Mouse (Mus musculus): Measurements from ENCODE around the gene Il33. TPM values are rescaled to one million over a fixed set of nuclear protein-coding genes. Genes with fewer than 3 reads are reported as not detected.

Il33 gene
- polyA plus RNA-seq, 1 experiment from 2014 or later: 1.0 TPM

GRCm38 (mm10) chr19:29895047-29895446 lies 29.9 kb upstream of the Il33 start:
- H3K4me1 ChIP-seq: no peaks in the 10 kb centered on the region
- no peak overlapping the region for H3K4me2 ChIP-seq (replicated peaks)
- H3K36me3 ChIP-seq: no peaks in the 10 kb centered on the region
- H3K27ac ChIP-seq: no peak overlapping the region
- 76% methylated on average over 7 of the region's 7 CpGs for WGBS
- no peak overlapping the region for H3K9ac ChIP-seq
- H3K9me3 ChIP-seq: peaks cover 6% of the 10 kb centered on the region; the same call in 1 of the 2 replicates
- H3K4me3 ChIP-seq: no peak overlapping the region
- ATAC-seq (ENCODE audit: low FRiP score, low read depth): no peak
- no peaks in the 10 kb centered on the region for H3K27me3 ChIP-seq (replicated peaks)

DNA sequence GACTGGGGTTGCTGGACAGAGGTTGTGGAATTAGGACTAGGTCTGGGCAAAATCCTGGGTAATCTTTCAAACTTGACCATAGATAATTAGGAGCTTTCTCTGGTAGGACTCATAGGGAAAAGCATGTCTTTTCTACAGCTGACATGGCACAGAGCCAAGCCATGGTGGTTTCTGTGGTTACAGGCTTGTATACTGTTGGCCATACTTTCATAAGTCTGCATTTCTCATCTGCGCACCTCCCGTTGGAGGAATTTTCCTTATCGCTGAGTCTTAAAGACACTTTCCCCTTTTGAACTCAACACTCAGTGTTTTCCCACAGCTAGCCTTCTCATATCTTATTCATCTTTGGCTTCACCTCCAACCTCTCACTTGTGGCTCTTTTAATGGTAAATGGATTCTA lies 24.6 kb upstream of the Il33 start:
- H3K36me3 ChIP-seq: no peaks in the 10 kb centered on the region

GRCm38 (mm10) chr19:29902343-29903070 lies 22.4 kb upstream of the Il33 start:
- Histone ChIP-seq H3K4me2 (replicated peaks) (no peak overlapping the region), H3K36me3 (no peaks in the 10 kb centered on the region), H3K4me1 (no peaks in the 10 kb centered on the region), H3K9me3 (peaks cover 8% of the 10 kb centered on the region; the same call in 1 of the 2 replicates), H3K9ac (no peak overlapping the region), H3K27ac (no peak overlapping the region), H3K4me3 (no peak overlapping the region), H3K27me3 (replicated peaks) (no peaks in the 10 kb centered on the region)
- 64% methylated on average over 4 of the region's 4 CpGs for WGBS
- no peak for ATAC-seq (ENCODE audit: low FRiP score, low read depth)

More for the DNA sequence above, 24.6 kb upstream of the Il33 start:
- H3K4me3 ChIP-seq: no peak overlapping the region
- H3K27me3 ChIP-seq (replicated peaks): no peaks in the 10 kb centered on the region
- no peak overlapping the region for H3K27ac ChIP-seq
- no peaks in the 10 kb centered on the region for H3K4me1 ChIP-seq
- ATAC-seq (ENCODE audit: low FRiP score, low read depth): no peak
- 95% methylated on average over 3 of the region's 3 CpGs for WGBS
- H3K9ac ChIP-seq: no peak overlapping the region
- peaks cover 8% of the 10 kb centered on the region; the same call in 1 of the 2 replicates for H3K9me3 ChIP-seq
- no peak overlapping the region for H3K4me2 ChIP-seq (replicated peaks)

DNA sequence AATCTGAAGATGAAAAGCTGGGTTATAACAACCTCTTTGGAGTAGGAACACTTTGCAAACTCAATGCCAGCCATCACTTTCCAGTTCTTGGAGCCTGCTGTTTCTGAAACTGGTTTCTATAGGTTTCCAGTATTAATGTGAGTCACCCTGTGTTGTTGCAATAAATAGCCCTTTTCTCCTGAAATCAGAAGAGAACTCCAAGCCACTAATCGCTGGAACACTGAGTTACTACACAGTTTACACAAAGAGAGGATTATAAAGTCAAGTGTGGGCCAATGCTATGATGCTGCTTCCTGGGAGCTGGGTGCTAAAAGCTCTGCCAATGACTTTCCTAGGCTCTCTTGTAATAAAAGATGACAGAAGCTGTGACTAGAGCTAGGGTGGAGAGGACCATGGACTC lies 19.0 kb upstream of the Il33 start:
- no peak overlapping the region for H3K9ac ChIP-seq
- 81% methylated on average over 1 of the region's 1 CpGs for WGBS
- ATAC-seq (ENCODE audit: low FRiP score, low read depth): no peak

DNA sequence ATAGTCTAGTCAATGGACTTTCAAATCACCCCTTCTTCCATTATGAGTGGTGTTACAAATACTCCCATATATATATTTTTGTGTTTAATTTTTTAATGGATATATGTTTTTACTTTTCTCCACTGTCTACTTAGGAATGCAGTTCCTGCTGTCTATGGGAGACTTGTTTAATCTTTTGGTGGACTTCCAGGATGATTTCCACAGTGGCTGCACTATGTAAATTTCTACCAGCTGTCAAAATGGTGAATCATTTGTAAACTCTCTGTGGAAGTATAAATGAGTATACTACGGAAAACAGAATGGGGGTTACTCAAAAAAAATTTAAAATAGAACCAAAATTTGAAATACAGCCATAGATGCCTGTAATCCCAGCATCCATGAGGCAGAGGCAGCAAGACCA lies 15.7 kb upstream of the Il33 start:
- no peak overlapping the region for H3K4me3 ChIP-seq
- H3K9ac ChIP-seq: no peak overlapping the region
- no peaks in the 10 kb centered on the region for H3K27me3 ChIP-seq (replicated peaks)
- 78% methylated on average over 1 of the region's 1 CpGs for WGBS
- ATAC-seq (ENCODE audit: low FRiP score, low read depth): no peak
- no peak overlapping the region for H3K4me2 ChIP-seq (replicated peaks)
- H3K27ac ChIP-seq: no peak overlapping the region
- H3K4me1 ChIP-seq: no peaks in the 10 kb centered on the region
- H3K36me3 ChIP-seq: no peaks in the 10 kb centered on the region
- H3K9me3 ChIP-seq: no peaks in the 10 kb centered on the region

More for the DNA sequence above, 19.0 kb upstream of the Il33 start:
- H3K4me2 ChIP-seq (replicated peaks): no peak overlapping the region
- no peaks in the 10 kb centered on the region for H3K4me1 ChIP-seq
- no peaks in the 10 kb centered on the region for H3K27me3 ChIP-seq (replicated peaks)
- H3K4me3 ChIP-seq: no peak overlapping the region
- H3K36me3 ChIP-seq: no peaks in the 10 kb centered on the region
- no peaks in the 10 kb centered on the region for H3K9me3 ChIP-seq
- H3K27ac ChIP-seq: no peak overlapping the region

GRCm38 (mm10) chr19:29911919-29912318 lies 13.0 kb upstream of the Il33 start:
- 89% methylated on average over 6 of the region's 6 CpGs for WGBS
- no peak overlapping the region for H3K27ac ChIP-seq

DNA sequence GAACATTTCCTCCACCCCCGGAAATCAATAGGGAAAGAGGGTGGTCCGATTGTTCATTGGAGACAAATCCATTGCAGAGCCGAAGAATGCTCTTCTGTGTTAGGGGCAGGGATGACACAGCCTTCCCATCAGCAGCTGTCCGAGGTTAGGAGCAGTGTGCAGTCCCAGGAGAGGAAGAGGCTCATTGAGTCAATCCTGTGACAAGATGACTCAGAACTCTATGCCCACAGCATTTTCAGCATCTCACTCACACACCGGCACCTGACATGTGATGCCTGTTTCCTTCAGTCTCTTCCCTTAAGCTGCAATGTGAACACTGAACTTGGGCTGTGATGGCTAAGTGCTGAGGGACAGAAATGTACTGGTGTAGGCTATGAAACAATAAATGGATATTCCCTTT lies 7.5 kb upstream of the Il33 start:
- Histone ChIP-seq H3K4me3 (no peak overlapping the region), H3K9ac (no peak overlapping the region), H3K27ac (no peak overlapping the region), H3K4me2 (replicated peaks) (no peak overlapping the region), H3K36me3 (no peaks in the 10 kb centered on the region), H3K4me1 (no peaks in the 10 kb centered on the region), H3K9me3 (no peaks in the 10 kb centered on the region), H3K27me3 (replicated peaks) (no peaks in the 10 kb centered on the region)
- no peak for ATAC-seq (ENCODE audit: low FRiP score, low read depth)
- 79% methylated on average over 5 of the region's 5 CpGs for WGBS

More at GRCm38 (mm10) chr19:29911919-29912318, 13.0 kb upstream of the Il33 start:
- H3K36me3 ChIP-seq: no peaks in the 10 kb centered on the region
- H3K4me1 ChIP-seq: no peaks in the 10 kb centered on the region
- no peak overlapping the region for H3K4me2 ChIP-seq (replicated peaks)
- H3K9ac ChIP-seq: no peak overlapping the region
- no peaks in the 10 kb centered on the region for H3K9me3 ChIP-seq
- no peaks in the 10 kb centered on the region for H3K27me3 ChIP-seq (replicated peaks)
- no peak for ATAC-seq (ENCODE audit: low FRiP score, low read depth)
- H3K4me3 ChIP-seq: no peak overlapping the region

DNA sequence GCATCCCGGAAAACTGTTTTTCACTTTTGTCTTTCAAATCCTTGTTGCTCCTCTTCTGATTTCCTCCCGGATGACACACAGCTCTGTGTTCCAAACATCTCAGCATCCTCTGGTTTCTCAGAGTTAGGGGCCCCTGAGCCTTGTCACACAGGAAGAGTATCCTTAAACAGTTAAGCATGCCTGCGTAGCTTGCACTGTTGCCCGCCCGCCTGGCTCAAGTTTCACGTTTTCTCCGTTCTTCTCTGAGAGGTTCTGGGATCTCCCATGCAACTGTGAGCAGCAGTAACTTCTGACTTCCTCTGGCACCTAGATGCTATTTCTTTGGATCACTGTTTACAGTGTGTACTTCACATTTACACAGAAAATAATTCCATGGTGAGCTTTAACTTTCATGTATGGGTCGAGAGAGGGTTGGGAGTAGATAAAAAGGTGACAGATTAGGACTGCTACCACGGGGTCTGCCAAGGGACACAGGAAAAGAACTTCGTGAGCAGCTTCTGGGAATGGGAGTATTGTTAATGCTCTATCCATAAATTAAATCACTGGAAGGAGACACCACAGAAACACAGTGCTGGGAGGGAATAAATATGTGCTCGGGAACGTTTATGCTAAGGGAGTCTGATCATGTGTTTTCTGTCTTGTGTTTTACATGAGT lies 1.3 kb downstream of the Il33 start:
- Histone ChIP-seq H3K36me3 (no peaks in the 10 kb centered on the region), H3K4me1 (no peaks in the 10 kb centered on the region), H3K4me2 (replicated peaks) (no peak overlapping the region), H3K27ac (no peak overlapping the region), H3K9me3 (no peaks in the 10 kb centered on the region), H3K9ac (no peak overlapping the region), H3K4me3 (no peak overlapping the region), H3K27me3 (replicated peaks) (no peaks in the 10 kb centered on the region)
- no peak for ATAC-seq (ENCODE audit: low FRiP score, low read depth)
- 70% methylated on average over 12 of the region's 12 CpGs for WGBS

DNA sequence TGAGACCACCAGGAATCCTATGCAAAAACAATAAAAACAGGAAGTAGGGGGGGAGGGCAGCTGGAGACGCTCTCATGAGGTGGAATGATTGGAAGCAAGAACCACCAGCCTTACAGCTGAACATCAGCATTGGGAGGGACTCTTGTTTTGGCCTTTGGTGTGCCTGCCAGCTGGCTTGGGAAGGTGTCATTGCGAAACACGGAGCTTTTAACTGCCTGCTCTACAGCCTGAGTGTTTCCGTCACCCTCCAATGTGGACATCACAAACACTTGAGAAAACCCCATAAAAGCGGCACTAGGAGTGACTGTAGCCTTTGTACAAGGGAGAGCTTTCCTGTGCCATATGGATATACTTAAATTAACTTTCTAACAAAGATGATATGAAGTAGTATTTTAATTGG lies 5.4 kb downstream of the Il33 start:
- H3K36me3 ChIP-seq: no peaks in the 10 kb centered on the region
- no peak overlapping the region for H3K4me3 ChIP-seq
- 74% methylated on average over 5 of the region's 5 CpGs for WGBS
- no peak overlapping the region for H3K9ac ChIP-seq
- H3K27me3 ChIP-seq (replicated peaks): no peaks in the 10 kb centered on the region
- H3K27ac ChIP-seq: no peak overlapping the region
- no peak overlapping the region for H3K4me2 ChIP-seq (replicated peaks)
- H3K9me3 ChIP-seq: no peaks in the 10 kb centered on the region
- H3K4me1 ChIP-seq: no peaks in the 10 kb centered on the region
- ATAC-seq (ENCODE audit: low FRiP score, low read depth): no peak

DNA sequence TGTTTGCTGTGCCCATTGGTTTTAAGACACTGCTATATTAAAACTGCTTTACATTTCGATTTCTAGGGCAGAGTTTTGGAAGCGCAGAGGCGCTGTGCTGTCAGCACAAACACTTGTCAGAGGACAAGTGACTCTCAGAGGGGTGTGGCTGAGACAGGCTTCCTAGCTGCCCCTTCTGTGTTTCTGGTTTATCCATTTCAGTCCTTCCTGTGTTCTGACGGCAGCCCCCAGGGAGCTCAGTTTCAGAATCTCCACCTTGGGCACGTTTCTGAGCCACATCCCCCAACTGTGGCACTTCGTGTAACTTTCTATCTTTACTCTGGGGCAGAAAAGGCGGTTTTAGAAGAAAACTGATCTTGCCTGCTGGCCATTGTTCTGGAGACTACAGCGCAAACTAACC lies 12.5 kb downstream of the Il33 start:
- Histone ChIP-seq H3K27ac (no peak overlapping the region), H3K4me2 (replicated peaks) (no peak overlapping the region), H3K9me3 (no peaks in the 10 kb centered on the region), H3K27me3 (replicated peaks) (no peaks in the 10 kb centered on the region), H3K36me3 (no peaks in the 10 kb centered on the region), H3K4me3 (no peak overlapping the region), H3K4me1 (no peaks in the 10 kb centered on the region), H3K9ac (no peak overlapping the region)
- WGBS: 68% methylated on average over 8 of the region's 8 CpGs
- no peak for ATAC-seq (ENCODE audit: low FRiP score, low read depth)

- Histone ChIP-seq H3K4me1 (no peaks in the 10 kb centered on the region), H3K36me3 (no peaks in the 10 kb centered on the region), H3K4me3 (no peak overlapping the region), H3K9me3 (no peaks in the 10 kb centered on the region), H3K4me2 (replicated peaks) (no peak overlapping the region), H3K27ac (no peak overlapping the region), H3K27me3 (replicated peaks) (no peaks in the 10 kb centered on the region), H3K9ac (no peak overlapping the region)
- no peak for ATAC-seq (ENCODE audit: low FRiP score, low read depth)
- WGBS: 52% methylated on average over 6 of the region's 6 CpGs
Measured at GRCm38 (mm10) chr19:29940239-29940638, 15.3 kb downstream of the Il33 start.

DNA sequence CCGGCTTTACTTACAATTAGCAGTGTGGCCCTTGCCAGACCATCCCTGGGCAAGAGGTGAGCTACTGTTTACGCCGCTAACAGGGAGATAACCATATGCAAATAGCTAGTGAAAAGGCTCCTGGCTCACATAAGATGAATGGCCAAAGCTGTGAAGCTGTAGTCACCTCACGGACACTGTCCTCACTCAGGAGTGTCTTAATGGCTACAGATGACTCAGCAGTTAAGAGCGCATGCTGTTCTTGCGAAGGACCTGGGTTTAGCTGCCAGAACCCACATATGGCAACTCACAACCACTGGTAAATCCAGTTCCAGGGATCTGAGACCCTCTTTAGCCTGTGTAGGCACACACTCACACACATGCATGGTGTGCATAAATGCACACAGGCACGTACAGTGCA lies 16.3 kb downstream of the Il33 start:
- no peak overlapping the region for H3K4me3 ChIP-seq
- no peaks in the 10 kb centered on the region for H3K4me1 ChIP-seq
- H3K4me2 ChIP-seq (replicated peaks): no peak overlapping the region
- H3K27ac ChIP-seq: no peak overlapping the region
- H3K36me3 ChIP-seq: no peaks in the 10 kb centered on the region
- no peaks in the 10 kb centered on the region for H3K9me3 ChIP-seq
- H3K27me3 ChIP-seq (replicated peaks): no peaks in the 10 kb centered on the region
- no peak overlapping the region for H3K9ac ChIP-seq
- no peak for ATAC-seq (ENCODE audit: low FRiP score, low read depth)
- 74% methylated on average over 7 of the region's 7 CpGs for WGBS

GRCm38 (mm10) chr19:29942358-29942757 lies 17.4 kb downstream of the Il33 start:
- H3K36me3 ChIP-seq: no peaks in the 10 kb centered on the region
- H3K27me3 ChIP-seq (replicated peaks): no peaks in the 10 kb centered on the region
- ATAC-seq (ENCODE audit: low FRiP score, low read depth): no peak
- no peaks in the 10 kb centered on the region for H3K4me1 ChIP-seq
- no peak overlapping the region for H3K9ac ChIP-seq
- no peak overlapping the region for H3K4me3 ChIP-seq
- H3K9me3 ChIP-seq: no peaks in the 10 kb centered on the region
- no peak overlapping the region for H3K4me2 ChIP-seq (replicated peaks)
- no peak overlapping the region for H3K27ac ChIP-seq
- 84% methylated on average over 6 of the region's 6 CpGs for WGBS

Measured in neural tube, embryonic 12.5 days (tissue).